Mouse (Mus musculus) CD8-positive naive resting alpha-beta T cell, adult 2 months (primary cell): ENCODE results near the gene Add2.
A peak's percentile ranks its signal among the peaks of the same experiment; 100 is the strongest.

Experiments
- DNase-seq, 2 experiments: peaks; one replicate each; pipeline ENCODE4 v3.0.0; 2022; ENCODE audit warnings: low read depth in 2 of 2, low spot score in 2 of 2

Gene Add2

GRCm38 (mm10) chr6:86047510-86047909 lies 19.0 kb downstream of the Add2 start:
- no peak for DNase-seq

- no peak for DNase-seq
Observed at GRCm38 (mm10) chr6:86048509-86048908, 20.0 kb downstream of the Add2 start.

- DNase-seq = no peak
Observed at GRCm38 (mm10) chr6:86050586-86051268, 22.2 kb downstream of the Add2 start.

- no peak for DNase-seq
Observed at GRCm38 (mm10) chr6:86052032-86052459, 23.6 kb downstream of the Add2 start.

GRCm38 (mm10) chr6:86052556-86052955 lies 24.1 kb downstream of the Add2 start:
- no peak for DNase-seq

- no peak for DNase-seq
Observed at GRCm38 (mm10) chr6:86053099-86053498, 24.6 kb downstream of the Add2 start.

GRCm38 (mm10) chr6:86053594-86053993 lies 25.1 kb downstream of the Add2 start:
- DNase-seq = no peak

- no peak for DNase-seq
Observed at GRCm38 (mm10) chr6:86058475-86058874, 30.0 kb downstream of the Add2 start.

- DNase-seq = no peak
Observed at GRCm38 (mm10) chr6:86059151-86059853, 30.8 kb downstream of the Add2 start.

GRCm38 (mm10) chr6:86060170-86060569 lies 31.7 kb downstream of the Add2 start:
- no peak for DNase-seq

GRCm38 (mm10) chr6:86062226-86062625 lies 33.7 kb downstream of the Add2 start:
- DNase-seq = no peak

- no peak for DNase-seq
Observed at GRCm38 (mm10) chr6:86062684-86063083, 34.2 kb downstream of the Add2 start.

- no peak for DNase-seq
Observed at GRCm38 (mm10) chr6:86064318-86065016, 36.0 kb downstream of the Add2 start.

GRCm38 (mm10) chr6:86066727-86067126 lies 38.2 kb downstream of the Add2 start:
- no peak for DNase-seq

- no peak for DNase-seq
Observed at GRCm38 (mm10) chr6:86067145-86067544, 38.7 kb downstream of the Add2 start.

- DNase-seq = no peak
Observed at GRCm38 (mm10) chr6:86069009-86069408, 40.5 kb downstream of the Add2 start.

- DNase-seq = no peak
Observed at GRCm38 (mm10) chr6:86069856-86070255, 41.4 kb downstream of the Add2 start.

GRCm38 (mm10) chr6:86070277-86070676 lies 41.8 kb downstream of the Add2 start:
- DNase-seq = no peak

GRCm38 (mm10) chr6:86073882-86074281 lies 45.4 kb downstream of the Add2 start:
- DNase-seq = no peak

- peak in 1 of 2 experiments; percentile 12 for DNase-seq
Observed at GRCm38 (mm10) chr6:86074538-86075204, 46.2 kb downstream of the Add2 start.

- no peak for DNase-seq
Observed at GRCm38 (mm10) chr6:86076525-86076924, 48.0 kb downstream of the Add2 start.
